Mouse (Mus musculus) heart, postnatal 10 days (tissue): ENCODE data around the gene Tulp1. TPM values are rescaled to one million over a fixed set of nuclear protein-coding genes. Genes with fewer than 3 reads are reported as not detected.
"Not testable (repeated sequence)": the region's sequence is repeated elsewhere in the genome, so short reads cannot be mapped to it uniquely, and the experiment has no call there.

Source experiments
- DNase-seq, 2 experiments: peaks; one replicate each; pipeline ENCODE4 v3.0.0; 2021
- intact Hi-C: fragments of 180-260 bp; cut with DNase I; formaldehyde crosslinking; loops from one replicate; pipeline ENCODE4 v1.15.1; 2025
- total RNA-seq, 2 experiments: library from RNA; stranded (reverse); gene quantifications; 2 replicates each; pipeline ENCODE4 v1.2.3; 2021

Gene Tulp1
- total RNA-seq, 2 experiments from 2014 or later: 0.86 to 0.94 TPM

DNA sequence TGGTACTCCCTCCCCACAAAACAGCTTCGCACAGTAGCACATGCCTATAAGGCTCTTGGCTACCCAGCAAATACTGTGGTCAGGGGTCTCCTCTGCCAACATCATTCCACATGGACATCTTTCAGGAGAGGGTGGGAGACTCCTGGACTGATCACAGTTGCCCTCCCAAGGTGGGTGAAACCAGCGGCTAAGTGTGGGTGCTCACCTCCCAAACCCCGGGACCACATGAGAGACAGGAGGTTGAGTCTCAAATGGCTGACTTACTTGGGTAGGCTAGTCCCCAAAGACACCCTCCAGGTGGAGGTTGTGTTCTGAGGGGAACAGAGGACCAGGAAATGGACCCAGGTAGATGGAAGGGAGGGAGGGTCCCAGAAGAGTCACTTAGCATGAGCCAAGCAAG is 20.4 kb downstream of the Tulp1 start:
- intact Hi-C loops: no loop called here
- no peak for DNase-seq

DNA sequence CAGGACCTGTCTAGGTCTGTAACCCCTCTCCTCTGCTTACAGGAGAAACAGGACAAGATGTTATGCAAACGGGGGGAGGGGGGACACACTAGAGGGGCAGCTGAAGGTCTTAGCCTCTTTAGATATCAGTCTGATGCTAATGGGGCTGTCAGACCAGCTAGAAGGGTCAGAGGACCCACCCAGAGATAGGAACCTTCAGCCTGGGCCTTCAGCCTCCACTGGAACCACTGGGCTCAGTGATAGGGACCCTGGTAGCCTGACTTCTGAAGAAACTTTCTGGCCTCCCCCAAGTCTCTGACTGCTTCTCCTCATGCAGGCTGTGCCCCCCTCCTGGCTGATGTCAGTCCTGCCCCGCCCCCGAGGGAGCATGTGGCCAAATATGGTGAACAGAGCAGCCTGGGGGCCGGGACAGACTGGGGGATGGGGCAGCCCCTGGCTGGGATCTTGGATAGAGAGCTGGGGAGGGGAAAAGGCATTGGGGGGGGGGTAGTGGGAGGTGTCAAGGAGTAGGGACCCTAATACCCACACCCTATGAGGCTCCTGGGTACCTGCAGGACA is 20.9 kb downstream of the Tulp1 start:
- peak; percentile 59 to 60 for DNase-seq
- intact Hi-C loops: no loop called here

DNA sequence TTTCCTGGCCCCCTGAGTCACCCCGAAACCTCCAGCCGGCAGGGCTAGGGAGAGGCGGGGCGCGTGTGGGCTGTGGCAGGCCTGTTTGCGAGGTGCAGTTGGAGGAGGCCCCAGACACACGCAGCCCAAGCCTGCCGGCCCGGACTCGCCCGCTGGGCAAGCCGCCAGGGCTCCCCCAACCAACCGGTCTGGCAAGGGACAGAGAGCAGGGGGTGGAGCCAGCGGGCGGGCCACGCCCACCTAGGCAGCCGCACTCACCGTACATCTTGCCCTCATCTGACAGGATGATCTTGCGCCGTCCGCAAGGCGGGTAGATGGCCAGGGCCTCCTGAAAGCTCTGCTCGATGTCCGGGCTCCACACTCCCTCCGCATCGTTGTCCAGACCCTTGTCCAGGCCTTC is 23.9 kb downstream of the Tulp1 start:
- peak; percentile 88 to 89 for DNase-seq
- intact Hi-C loops: no loop called here

DNA sequence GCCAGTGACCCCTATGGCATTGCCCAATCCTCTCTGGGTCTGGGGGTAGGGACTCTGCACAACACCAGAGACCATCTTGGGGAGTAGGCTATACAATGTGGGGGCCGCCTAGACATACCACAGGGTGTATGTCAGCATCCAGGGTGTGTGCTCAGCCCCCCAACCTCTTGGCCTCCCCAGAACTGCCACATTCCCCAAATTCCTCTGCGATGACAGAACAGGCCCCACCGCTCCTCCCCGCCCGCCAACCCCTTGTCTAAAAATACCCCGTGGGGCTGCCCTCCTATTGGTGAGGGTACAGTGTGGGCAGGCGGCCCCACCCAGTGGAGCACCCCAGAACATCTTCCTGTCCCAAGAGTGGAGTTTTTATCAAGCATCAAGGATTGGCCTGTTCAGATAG is 24.4 kb downstream of the Tulp1 start:
- DNase-seq: peak; percentile 23 to 37
- intact Hi-C loops: no loop called here

DNA sequence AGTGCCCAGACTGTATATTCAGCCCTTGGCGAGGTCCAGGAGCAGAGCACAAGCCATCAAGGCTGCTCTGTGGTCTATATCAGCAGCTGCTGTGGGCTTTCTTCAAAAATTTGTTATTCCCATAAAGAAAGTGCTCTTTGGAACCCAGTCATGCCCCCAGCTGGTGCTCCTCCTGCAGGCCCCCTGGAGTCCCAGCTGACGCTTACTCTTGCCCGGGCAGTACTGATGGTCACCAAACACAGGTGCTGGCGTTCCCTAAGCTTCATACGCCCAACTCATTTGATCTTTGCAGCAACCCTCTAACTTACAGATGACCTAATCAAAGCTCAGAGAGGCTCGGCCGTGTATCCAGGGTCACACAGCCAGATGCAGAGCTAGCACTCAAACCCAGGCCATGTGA is 27.5 kb downstream of the Tulp1 start:
- DNase-seq: no peak
- intact Hi-C loops: no loop called here

DNA sequence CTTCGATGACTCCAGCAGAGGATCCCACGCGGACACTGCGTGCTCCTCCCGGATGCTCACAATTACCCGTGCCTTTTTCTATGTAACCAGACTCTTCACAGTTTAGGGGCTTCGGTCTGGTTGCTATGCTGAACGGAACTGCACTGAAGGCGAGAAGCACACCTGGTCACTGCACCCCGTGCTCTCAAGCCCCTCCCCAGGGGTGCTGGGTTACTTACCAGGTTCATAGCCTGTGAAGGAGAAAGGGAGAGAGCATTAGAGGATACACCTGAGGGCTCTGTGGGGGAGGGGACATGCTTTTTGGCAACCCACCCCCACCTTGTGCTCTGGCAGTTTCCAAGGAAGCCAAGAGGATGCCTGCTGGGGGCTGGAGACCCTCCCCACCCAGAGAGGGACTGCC is 29.8 kb downstream of the Tulp1 start:
- DNase-seq: no peak
- intact Hi-C loops: no loop called here

DNA sequence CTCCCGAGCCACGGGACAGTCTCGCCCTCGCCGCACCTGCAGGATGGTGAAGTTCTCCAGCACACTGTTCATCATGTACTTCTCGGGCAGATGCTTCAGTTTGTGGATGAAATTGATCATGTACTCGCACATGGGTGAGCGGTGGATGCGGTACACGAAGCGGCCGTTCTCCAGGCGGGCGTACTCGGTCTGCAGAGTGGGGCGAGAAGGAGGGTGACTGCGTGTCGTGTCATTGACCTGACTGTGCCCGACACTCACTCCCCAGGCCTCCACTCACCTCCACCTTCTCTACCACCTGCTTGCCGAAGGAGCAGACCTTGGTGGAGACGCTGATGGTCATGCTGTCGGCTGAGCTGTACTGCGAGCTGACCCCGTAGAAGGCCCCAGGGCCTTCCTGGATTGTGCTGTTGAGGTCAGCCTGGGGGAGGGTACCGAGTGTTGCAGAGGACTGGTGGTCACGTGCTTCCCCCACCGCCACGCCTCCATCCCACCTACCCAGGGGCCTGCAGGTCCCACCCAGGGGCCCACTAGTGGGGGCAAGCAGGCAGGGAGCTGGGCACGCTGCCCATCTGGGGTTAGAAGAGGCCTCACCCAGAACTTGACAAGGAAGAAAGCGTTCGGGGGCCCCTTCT is 32.0 kb downstream of the Tulp1 start:
- no peak for DNase-seq
- intact Hi-C loops: no loop called here

DNA sequence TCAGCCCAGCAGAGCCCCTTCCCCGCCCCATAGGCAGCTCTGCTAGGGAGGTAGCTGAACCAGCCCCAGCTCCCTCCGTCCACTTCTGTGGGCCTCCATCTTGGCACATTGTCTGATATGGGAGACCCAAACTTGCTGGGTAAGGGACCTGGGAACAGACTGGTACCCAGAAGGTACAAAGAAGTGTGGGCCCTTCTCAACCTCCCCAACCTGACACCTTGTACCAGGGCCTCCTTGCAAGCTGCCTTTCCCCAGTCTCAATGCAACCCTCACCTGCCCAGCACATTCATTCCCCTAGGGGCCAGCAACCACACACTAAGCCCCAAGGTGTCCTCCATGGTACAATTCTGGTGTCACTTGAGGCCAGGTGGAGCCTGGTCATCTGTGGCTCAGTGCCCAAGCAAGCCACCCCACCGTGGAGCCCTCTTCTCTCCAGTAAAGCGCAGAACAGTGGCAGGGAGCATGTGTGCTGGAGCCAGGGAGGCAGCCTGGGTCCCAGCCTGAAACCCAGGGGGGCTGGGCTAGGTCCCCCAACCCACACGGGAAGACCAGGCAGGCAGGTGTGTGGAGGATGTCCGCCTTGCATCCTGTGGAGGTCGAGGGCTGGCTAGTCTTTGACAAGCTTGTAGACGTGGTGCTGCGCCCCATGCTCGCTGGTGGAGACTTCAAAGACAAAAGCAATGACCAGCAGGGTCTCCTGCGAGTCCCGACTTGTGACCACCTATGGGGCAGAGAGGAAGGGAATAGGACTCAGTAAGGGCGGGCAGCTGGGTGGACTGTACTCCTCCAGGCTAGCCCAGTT is 32.7 kb downstream of the Tulp1 start:
- intact Hi-C loops: no loop called here
- DNase-seq: peak in 1 of 2 experiments; percentile 28

DNA sequence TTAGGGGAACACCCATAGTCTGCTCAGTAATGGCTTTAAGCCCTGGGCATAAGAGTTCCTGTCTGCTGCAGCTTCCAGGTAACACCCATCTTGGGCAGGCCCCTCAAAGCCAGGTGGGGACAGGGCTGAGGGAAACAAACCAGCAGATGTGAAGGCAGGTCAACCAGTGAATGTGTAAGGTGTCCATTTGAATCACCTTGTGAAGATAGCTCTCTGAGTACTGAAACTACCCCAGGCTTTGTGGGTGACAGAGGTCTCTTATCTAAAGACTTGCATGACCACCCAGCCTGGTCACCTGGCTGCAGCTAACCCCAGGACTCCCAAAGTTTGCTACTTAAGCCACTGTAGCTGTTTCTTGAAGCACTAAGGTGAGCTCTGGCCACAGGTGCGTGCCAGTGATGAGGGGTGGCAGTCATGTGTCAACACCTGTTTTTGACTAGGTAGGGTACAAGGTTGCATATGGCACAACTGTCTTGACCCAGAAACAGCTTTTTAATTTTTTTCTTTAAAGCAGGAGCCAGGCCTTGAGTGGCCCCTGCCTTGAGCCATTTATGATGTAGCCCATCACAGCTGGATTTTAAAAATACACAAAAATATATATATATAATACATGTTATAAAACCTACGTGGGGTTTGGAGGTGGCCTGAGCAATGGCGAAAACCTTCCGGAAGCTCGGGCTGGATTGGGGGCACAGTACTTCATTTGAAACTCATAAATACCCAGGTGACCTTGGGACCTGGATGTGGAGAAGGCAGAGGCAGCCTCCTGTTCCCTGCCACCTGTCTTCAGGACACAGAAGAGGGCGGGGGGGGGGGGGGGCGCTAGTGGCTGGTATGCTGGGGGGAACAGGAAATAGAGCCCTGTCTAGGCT is 33.5 kb downstream of the Tulp1 start:
- intact Hi-C loops: no loop called here
- no peak for DNase-seq

DNA sequence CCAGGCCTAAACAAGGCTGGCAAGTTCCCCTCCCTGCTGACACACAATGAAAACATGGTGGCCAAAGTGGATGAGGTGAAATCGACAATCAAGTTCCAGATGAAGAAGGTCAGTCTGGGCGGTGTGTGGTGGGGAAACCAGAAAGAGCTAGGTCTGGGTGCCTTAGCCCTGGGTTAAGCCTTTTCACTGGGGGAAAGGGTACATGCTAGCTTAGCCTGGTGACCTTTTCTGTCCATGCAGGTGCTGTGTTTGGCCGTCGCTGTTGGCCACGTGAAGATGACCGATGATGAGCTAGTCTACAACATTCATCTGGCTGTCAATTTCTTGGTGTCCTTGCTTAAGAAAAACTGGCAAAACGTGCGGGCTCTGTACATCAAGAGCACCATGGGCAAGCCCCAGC is 34.4 kb downstream of the Tulp1 start:
- DNase-seq, intact Hi-C loops: not testable (repeated sequence)

DNA sequence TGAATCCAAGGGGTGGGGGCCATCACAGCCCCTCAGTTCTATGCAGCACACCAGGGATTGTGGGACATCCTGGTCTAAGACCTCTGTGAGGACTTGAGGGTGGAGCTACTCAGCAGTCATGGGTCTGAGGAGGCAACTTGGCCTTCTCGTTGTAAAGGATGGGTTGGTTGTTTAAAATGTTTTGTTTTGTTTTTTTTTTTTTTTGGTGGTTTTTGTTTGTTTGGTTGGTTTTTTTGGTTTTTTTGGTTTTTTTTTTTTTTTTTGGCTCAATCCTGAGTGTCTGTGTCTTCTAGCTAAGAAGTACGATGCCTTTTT is 34.8 kb downstream of the Tulp1 start:
- DNase-seq: no peak
- intact Hi-C loops: no loop called here

DNA sequence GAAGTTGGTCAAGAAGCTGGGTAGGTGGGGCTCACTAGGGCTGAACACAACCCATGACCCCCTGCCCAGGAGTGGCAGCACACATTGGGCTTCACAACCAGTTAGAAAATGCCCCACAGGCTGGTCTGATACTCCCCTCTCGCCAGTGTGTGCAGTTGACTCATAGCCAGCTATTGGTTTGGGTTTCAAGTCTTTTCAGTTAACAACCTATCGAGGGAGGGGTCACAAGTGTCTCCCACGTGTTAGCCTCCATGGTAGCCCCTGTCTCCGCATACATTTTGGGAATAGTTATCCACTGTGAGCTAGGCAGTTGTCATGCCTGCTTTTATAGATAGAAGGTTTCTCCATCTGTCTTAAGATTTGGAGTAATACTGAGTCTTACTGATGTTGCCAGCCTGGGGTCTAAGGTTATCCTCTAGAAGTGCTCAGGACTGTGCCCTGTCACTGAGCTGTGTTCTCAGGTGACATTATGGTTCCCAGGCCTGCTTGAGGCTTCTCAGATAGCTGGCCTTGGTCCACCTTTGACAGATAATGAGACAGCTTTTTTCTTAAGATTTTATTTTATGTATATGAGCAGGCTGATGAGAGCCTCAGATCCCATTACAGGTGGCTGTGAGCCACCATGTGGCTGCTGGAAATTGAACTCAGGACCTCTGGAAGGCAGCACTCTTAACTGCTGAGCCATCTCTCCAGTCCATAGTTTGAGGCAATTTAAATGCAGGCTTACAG is 35.4 kb downstream of the Tulp1 start:
- no peak for DNase-seq
- intact Hi-C loops: no loop called here

DNA sequence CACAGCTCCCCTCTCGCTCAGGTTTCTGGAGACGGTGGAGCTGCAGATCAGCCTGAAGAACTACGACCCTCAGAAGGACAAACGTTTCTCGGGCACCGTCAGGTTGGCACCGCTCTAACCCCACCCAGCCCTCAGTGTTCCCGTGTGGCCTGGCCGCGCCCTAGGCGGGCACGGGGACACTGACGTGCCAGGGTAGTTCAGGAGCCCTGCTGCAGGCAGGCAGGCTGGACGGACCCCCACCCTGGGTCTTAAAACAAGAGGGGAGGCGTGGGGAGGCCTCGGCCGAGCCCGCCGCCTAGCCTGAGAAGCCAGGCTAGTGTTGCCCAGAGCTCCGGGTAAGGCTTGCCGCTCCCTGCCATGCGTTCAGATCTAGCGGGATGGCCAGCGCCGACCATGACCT is 36.1 kb downstream of the Tulp1 start:
- intact Hi-C loops: no loop called here
- no peak for DNase-seq

DNA sequence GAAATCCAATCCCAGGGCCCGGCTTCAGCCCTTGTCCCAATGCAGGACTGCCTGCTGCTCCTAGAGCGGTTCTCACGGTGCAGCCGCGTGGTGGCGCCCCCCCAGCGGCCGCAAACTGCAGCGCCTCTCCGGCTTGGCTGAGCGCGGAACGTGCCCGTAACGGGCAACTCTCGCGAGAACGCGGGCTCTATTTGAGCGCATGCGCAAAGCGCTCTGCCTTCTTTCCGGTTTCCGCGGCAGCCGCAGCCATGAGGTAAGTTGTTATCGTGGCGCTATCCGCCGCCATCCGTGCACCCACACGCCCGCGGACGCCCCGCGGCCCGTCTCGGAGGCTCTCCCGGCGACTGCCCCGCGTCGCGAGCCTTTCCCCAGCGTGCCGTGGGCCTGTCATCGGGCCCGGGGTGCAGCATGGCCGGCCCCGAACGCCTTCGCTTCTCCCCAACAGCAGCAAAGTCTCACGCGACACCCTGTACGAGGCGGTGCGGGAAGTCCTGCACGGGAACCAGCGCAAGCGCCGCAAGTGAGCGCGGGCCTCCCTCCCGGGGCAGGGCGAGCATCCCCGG is 36.6 kb downstream of the Tulp1 start, which contains the start of gene Rpl10a:
TSS of gene Rpl10a (plus strand) at position 106 of the 563 bp plus-strand sequence.
- intact Hi-C loops: no loop called here
- peak; percentile 98 for DNase-seq

DNA sequence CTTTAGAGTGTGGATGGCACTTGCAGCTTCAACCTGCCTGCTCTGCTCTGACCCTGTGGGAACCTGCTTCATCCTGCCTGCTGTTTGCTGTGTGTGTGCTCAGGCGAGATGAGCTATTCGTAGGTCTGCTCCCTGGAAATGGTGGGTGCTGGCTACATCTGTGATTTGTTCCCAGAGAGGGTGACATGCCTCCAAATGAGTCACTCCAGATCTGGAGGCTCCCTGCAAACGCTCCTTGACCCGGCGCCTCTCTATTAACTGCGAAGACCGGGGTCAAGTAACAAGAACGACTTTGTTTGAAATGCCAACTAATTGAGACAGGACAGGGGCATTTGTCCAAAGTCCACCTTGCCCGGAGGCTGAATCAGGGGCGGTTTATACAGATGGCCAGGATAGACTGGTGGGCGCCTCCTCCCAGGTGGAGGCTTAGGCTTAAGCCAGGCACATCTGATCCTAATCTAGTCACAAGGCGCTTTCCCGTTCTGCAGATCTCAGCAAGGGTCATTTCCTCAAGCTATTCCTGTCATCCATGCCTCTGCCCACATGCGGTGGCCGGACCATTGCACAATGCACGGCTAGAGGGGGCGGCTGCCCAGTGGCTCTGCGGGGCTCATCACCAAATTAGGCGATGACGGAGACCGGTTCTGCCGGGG is 37.2 kb downstream of the Tulp1 start:
- peak in 1 of 2 experiments; percentile 19 for DNase-seq
- intact Hi-C loops: no loop called here

DNA sequence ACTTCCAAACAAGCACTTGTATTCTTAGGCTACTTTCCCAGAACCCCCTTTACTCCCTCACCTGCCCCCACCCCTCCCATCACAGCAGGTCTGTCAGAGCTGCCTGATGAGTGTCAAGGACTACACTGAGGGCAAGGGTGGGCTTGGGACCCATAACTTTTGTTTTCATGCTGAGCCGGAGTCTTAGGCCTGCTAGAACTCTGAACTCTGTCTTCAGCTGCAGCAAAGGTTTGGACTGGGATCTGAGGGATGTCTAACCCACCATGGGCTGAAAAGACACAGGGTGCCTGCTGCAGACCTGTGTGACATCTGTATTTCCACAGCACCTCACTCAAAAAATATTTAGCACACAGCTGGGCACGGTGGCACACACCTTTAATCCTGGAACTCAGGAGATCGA is 38.1 kb downstream of the Tulp1 start:
- intact Hi-C loops: no loop called here
- DNase-seq: no peak

DNA sequence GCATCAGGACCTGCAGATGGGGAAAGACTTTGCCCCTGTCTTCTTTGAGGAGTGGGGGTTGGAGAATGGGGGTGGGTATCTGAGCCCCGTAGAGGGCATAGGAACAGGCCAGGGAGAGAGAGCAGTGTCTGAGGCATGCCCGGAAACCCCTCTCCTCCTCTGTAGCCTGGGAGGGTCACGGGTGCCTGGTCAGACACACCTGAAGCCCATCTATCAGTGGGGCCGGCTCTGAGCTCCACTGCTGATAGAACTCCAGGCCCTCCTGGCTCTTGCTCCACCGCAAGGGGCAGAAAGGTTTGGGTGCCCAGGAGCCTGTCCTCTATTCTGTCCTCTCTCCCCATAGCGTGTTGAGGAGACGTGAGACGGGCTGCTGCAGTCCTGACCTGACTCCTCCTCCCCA is 39.3 kb downstream of the Tulp1 start:
- intact Hi-C loops: no loop called here
- no peak for DNase-seq

DNA sequence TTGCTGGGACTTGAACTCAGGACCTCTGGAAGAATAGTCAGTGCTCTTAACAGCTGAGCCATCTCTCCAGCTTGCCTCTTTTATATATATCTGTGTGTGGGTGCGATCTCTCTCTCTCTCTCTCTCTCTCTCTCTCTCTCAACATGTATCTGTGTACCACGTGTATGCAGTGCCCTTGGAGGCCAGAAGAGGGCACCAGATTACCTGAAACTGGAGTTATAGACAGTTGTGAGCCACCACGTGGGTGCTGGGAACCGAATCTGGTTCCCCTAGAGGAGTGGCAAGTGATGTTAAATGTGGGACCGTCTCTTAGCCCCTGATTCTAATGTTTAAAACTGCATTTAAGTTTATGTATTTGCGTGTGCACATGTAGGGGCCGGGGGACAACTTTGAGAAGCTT is 40.6 kb downstream of the Tulp1 start:
- intact Hi-C loops: not testable (repeated sequence)

DNA sequence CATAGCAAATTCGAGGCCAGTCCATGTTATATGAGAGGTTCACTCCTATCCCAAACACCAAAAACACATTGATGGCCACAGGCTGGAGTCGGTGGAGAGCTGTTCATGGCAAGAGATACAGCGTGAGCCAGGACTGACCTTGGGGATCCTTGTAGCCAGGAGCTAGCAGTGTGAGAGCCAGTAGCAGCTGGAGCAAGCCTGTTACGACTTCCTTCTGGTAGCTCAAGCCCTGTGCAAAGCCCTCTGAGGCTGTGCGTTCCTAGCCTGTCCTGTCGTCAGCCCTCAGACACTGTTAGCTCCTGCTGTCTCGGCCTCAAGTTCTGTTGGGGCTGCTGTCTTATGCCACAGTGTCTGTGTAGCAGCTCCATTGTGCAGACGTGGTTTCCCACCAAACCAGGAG is 41.2 kb downstream of the Tulp1 start:
- peak in 1 of 2 experiments; percentile 30 for DNase-seq
- intact Hi-C loops: no loop called here

More for the DNA sequence above, 40.6 kb downstream of the Tulp1 start:
- DNase-seq: not testable (repeated sequence)

DNA sequence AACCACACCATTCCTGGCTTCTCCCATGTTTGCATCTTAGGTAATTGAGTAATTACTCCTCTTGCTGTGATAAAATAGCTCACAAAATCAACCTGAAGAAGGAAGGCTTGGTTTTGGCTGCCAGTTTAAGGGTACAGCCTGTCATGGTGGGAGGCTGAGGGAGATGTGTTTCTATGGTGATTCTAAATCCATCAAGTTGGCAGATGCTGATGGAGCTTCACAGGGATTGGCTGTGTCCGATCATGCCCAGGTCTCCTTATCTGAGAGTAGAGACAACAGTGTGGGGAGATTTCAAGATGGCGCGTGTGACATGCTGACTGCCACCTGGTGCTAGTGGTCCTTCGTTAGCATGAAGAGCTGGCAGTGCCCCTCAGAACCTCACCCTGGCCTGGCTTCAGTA is 43.3 kb downstream of the Tulp1 start:
- intact Hi-C loops: no loop called here
- DNase-seq: no peak
